Mouse (Mus musculus): ENCODE measurements around the gene Tsku.

Gene Tsku

GRCm38 (mm10) chr7:98359951-98360620 is 1.0 kb downstream of the Tsku start:
- DNase-seq (ENCODE audit: low read depth, low spot score): peak; percentile 60

GRCm38 (mm10) chr7:98358016-98358415 is 3.1 kb downstream of the Tsku start:
- DNase-seq (ENCODE audit: low read depth, low spot score): no peak

- no peak for DNase-seq (ENCODE audit: low read depth, low spot score)
Measured at GRCm38 (mm10) chr7:98357324-98357723, 3.8 kb downstream of the Tsku start.

- DNase-seq (ENCODE audit: low read depth, low spot score): no peak
Measured at GRCm38 (mm10) chr7:98354921-98355310, 6.2 kb downstream of the Tsku start.

- DNase-seq (ENCODE audit: low read depth, low spot score): no peak
Measured at GRCm38 (mm10) chr7:98354160-98354920, 6.8 kb downstream of the Tsku start.

- DNase-seq (ENCODE audit: low read depth, low spot score): no peak
Measured at GRCm38 (mm10) chr7:98353616-98354015, 7.5 kb downstream of the Tsku start.

- no peak for DNase-seq (ENCODE audit: low read depth, low spot score)
Measured at GRCm38 (mm10) chr7:98351523-98351922, 9.6 kb downstream of the Tsku start.

- no peak for DNase-seq (ENCODE audit: low read depth, low spot score)
Measured at GRCm38 (mm10) chr7:98349821-98350220, 11.3 kb downstream of the Tsku start.

GRCm38 (mm10) chr7:98349096-98349495 is 12.0 kb downstream of the Tsku start:
- DNase-seq (ENCODE audit: low read depth, low spot score): peak; percentile 74

GRCm38 (mm10) chr7:98348043-98348442 is 13.1 kb downstream of the Tsku start:
- DNase-seq (ENCODE audit: low read depth, low spot score): peak; percentile 84

- no peak for DNase-seq (ENCODE audit: low read depth, low spot score)
Measured at GRCm38 (mm10) chr7:98347471-98347870, 13.7 kb downstream of the Tsku start.

- DNase-seq (ENCODE audit: low read depth, low spot score): no peak
Measured at GRCm38 (mm10) chr7:98345036-98345435, 16.1 kb downstream of the Tsku start.

- DNase-seq (ENCODE audit: low read depth, low spot score): peak; percentile 65
Measured at GRCm38 (mm10) chr7:98344361-98344760, 16.8 kb downstream of the Tsku start.

- DNase-seq (ENCODE audit: low read depth, low spot score): no peak
Measured at GRCm38 (mm10) chr7:98342249-98342648, 18.9 kb downstream of the Tsku start.

- DNase-seq (ENCODE audit: low read depth, low spot score): peak; percentile 91
Measured at GRCm38 (mm10) chr7:98341475-98341874, 19.7 kb downstream of the Tsku start.

- no peak for DNase-seq (ENCODE audit: low read depth, low spot score)
Measured at GRCm38 (mm10) chr7:98340343-98340742, 20.8 kb downstream of the Tsku start.

GRCm38 (mm10) chr7:98333987-98334386 is 27.1 kb downstream of the Tsku start:
- no peak for DNase-seq (ENCODE audit: low read depth, low spot score)

GRCm38 (mm10) chr7:98333507-98333906 is 27.6 kb downstream of the Tsku start:
- no peak for DNase-seq (ENCODE audit: low read depth, low spot score)

GRCm38 (mm10) chr7:98332678-98333397 is 28.3 kb downstream of the Tsku start:
- DNase-seq (ENCODE audit: low read depth, low spot score): no peak

- DNase-seq (ENCODE audit: low read depth, low spot score): no peak
Measured at GRCm38 (mm10) chr7:98331932-98332331, 29.2 kb downstream of the Tsku start.

- DNase-seq (ENCODE audit: low read depth, low spot score): no peak
Measured at GRCm38 (mm10) chr7:98330375-98331002, 30.6 kb downstream of the Tsku start.
